Mouse (Mus musculus) testis, postnatal 14 days (tissue): ENCODE data around the gene Stard3.

Source experiments
- DNase-seq: peaks from one replicate; pipeline ENCODE4 v3.0.0; 2021; ENCODE audit warnings: low spot score

Stard3 gene

GRCm38 (mm10) chr11:98358161-98359083 is at the start of gene Stard3:
TSS of gene Stard3 (plus strand) at chr11:98358368.
- peak; percentile 90 for DNase-seq

- peak; percentile 39 for DNase-seq
Measured at GRCm38 (mm10) chr11:98313790-98314323, 44.3 kb upstream of the Stard3 start.

GRCm38 (mm10) chr11:98317479-98317878 is 40.7 kb upstream of the Stard3 start:
- no peak for DNase-seq

GRCm38 (mm10) chr11:98318421-98319116 is 39.6 kb upstream of the Stard3 start:
- DNase-seq: no peak

- DNase-seq: no peak
Measured at GRCm38 (mm10) chr11:98319120-98319519, 39.0 kb upstream of the Stard3 start.

GRCm38 (mm10) chr11:98319544-98319943 is 38.6 kb upstream of the Stard3 start:
- DNase-seq: no peak

- DNase-seq: no peak
Measured at GRCm38 (mm10) chr11:98319944-98320343, 38.2 kb upstream of the Stard3 start.

- DNase-seq: no peak
Measured at GRCm38 (mm10) chr11:98320381-98320780, 37.8 kb upstream of the Stard3 start.

GRCm38 (mm10) chr11:98320806-98321676 is 37.1 kb upstream of the Stard3 start:
- no peak for DNase-seq

- no peak for DNase-seq
Measured at GRCm38 (mm10) chr11:98321677-98322003, 36.5 kb upstream of the Stard3 start.

GRCm38 (mm10) chr11:98322159-98322558 is 36.0 kb upstream of the Stard3 start:
- DNase-seq: no peak

GRCm38 (mm10) chr11:98323136-98323866 is 34.9 kb upstream of the Stard3 start:
- no peak for DNase-seq

- no peak for DNase-seq
Measured at GRCm38 (mm10) chr11:98323933-98324332, 34.2 kb upstream of the Stard3 start.

GRCm38 (mm10) chr11:98325191-98325820 is 32.9 kb upstream of the Stard3 start:
- no peak for DNase-seq

GRCm38 (mm10) chr11:98325821-98326218 is 32.3 kb upstream of the Stard3 start:
- no peak for DNase-seq

- no peak for DNase-seq
Measured at GRCm38 (mm10) chr11:98326741-98327135, 31.4 kb upstream of the Stard3 start.

GRCm38 (mm10) chr11:98327136-98328030 is 30.8 kb upstream of the Stard3 start:
- no peak for DNase-seq

GRCm38 (mm10) chr11:98328031-98328370 is 30.2 kb upstream of the Stard3 start:
- no peak for DNase-seq

- DNase-seq: no peak
Measured at GRCm38 (mm10) chr11:98328371-98329069, 29.6 kb upstream of the Stard3 start.
